Mouse (Mus musculus) adrenal gland, postnatal 4 days (tissue): ENCODE data around the gene Ppp1r27. TPM values are rescaled to one million over a fixed set of nuclear protein-coding genes. Genes with fewer than 3 reads are reported as not detected.
A peak's percentile ranks its signal among the peaks of the same experiment; 100 is the strongest.
"Not testable (repeated sequence)": the region's sequence is repeated elsewhere in the genome, so short reads cannot be mapped to it uniquely, and the experiment has no call there.

Source experiments
- DNase-seq, 2 experiments: peaks; one replicate each; pipeline ENCODE4 v3.0.0; 2021 to 2022; ENCODE audit warnings: low spot score in 2 of 2, mixed read lengths in 2 of 2
- total RNA-seq, 2 experiments: library from RNA; stranded (reverse); gene quantifications; 2 replicates each; pipeline ENCODE4 v1.2.3; 2021

Ppp1r27 gene
- total RNA-seq, 2 experiments from 2014 or later: 1.3 to 5.6 TPM

DNA sequence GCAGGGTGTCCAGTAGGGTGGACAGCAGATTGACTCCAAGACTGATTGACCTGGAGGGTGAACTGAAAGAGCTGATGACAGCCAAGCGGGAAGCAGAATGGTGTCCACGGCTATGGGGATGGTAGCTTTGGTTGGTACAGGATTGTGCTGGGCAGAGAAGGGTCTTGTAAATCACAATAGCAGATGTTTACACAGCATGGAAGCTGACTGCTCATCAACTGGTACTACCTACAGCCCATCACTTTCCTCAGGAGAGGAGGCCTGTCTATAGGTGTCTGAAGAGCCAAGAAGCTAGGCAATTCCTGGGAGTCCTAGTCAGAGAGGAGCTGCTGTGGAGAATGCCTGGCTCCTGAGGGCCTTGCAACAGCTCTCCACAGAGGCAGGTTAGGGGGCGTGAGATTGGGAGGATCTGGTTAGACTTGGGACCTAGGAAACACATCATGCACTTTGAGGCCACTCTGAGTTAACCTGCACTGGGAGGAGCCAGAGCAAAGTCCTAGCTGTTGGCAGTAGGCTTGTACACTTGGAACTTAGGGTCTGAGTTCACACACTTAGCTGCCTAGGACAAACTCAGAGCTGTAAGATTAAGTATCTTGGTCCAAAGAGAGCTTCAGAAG is 25.5 kb upstream of the Ppp1r27 start:
- no peak for DNase-seq

DNA sequence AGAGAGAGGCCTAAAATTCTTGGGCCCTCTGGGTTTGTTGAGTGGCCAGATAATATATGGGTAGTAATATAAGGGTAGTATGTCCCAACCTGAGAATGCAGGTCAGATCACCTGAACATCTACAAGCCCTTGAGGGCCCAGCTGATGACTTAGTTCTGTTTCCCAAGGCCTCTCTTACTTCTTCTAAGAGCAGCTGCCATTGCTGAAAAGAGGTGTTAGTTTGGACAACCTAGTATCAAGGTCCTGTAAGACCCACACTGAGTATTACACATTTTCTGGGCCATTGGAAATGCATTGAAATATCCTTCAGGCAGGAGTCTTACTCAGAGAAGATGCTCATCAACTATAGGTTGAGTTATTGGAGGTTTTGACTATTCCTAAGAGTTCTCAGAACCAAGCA is 25.0 kb upstream of the Ppp1r27 start:
- no peak for DNase-seq

DNA sequence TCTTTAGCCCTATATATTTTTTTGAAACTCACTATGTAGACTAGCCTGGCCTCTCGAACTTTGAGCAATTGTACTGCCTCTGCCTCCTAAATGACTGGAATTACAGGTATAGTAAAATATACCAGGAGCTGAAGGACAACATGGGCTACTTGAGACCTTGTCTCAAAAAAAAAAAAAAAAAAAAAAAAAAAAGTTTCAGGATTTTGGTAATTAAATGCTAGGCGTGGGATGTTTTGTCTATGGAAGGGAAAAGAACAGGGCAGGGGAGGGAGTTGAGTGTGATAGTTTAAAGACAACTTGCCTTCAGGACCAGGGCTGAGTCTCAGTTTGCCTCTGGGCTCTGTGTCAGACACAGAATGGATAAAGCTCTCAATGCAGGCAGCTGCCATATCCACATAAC is 24.1 kb upstream of the Ppp1r27 start:
- DNase-seq: no peak

DNA sequence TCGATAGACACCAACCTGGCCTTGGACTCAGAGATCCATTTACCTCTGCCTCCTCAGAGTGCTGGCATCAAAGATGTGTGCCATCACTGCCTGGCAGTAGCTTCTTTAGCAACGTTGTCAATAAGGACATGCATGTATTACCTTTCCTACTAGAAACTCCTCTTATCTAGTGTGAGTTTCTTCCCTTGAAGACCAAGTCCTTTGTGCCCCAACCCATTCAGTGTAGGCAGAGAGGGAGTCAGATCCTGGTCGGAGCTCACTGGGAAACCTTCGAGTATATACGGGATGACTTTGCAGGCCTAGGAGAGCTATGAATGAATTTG is 23.3 kb upstream of the Ppp1r27 start:
- no peak for DNase-seq

DNA sequence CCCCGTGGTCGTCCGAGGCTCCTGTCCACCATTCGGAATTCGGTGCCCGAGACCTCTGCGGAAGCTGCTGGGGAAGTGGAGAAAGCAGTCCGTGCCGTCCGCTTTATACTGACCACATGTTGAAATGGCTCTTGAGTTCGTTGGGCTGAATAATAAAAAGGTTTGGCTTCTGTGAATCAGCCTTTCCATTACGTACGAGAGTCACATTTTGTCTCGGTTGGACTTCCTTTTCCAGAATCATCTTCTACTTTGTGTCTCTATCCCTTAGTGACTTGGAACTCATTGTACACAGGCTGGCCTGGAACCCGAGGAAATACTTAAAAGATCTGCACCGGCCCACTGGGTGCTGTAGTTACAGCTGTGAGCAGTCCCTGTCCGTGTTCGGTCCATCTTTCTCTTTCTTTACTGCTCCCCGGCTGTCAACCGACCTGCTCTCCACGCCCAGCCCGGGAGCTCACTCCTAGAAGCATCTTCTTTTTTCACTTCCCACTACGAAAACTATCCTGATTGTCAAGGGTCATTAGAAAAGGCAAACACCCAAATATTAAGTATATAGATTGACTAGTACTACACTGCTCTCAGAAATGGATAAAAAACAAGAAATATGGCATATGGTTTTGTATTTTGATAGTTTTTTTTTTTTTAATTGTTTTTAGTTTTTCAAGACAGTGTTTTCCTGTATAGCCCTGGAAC is 22.8 kb upstream of the Ppp1r27 start:
- DNase-seq: no peak

DNA sequence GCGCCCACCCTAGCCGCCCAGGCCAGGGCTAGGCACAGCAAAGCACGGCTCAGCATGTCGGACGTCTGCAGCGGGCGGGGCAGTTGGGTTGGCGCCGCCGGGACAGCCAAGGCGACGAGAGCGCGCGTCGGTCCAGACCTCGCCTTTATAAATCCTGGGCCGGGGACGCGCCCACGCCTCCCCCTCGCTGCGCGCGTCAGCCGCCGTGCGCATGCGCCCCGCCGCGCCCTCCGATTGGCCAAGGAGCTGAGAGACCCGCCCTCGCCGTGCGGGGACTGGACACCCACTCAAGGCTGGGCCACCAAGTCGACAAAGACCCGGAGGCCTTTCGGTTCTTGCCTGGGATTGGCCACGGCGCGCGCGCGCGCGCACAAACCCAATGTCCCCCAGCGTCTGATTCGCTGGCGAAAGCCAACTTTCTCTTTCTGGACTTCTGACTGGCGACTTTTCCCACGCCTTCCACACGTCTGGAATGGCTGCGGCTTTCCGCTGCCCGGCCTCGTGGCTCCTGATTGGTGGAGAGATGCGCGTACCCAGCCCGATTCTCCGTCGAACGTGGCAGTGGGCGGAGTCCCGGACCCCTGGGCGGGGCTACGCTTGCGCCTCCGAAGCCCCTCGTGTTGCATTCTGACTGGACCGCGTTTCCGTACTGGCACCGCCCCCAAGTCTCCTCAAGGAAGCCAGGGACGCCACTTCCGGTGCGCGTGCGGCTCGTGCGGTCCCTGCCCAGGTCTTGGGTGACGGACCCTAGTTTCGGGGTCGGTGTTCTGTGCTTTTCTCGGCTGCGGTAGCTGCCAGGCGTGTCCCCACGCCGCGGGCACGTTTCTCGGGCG is 22.0 kb upstream of the Ppp1r27 start, which contains the start of gene P4hb:
Gene P4hb (minus strand): TSS at position 502 of the 833 bp plus-strand sequence.
- DNase-seq: peak; percentile 99 to 100

DNA sequence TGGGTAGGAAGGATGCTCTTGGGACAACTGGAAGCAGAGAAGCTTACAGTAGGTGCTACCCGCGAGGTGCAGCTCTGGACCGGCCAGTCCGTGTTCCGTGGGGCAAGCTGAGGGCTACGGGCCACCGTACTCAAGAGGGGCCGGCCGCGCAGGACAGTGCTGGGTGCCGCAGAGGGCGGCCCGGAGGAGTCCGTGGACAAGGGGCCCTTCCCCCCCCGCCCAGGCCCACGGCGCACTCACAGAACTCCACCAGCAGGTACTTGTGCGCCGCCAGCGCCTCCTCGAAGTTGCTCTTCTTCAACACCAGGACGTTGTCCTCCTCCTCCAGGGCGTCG is 21.5 kb upstream of the Ppp1r27 start:
- DNase-seq: no peak

DNA sequence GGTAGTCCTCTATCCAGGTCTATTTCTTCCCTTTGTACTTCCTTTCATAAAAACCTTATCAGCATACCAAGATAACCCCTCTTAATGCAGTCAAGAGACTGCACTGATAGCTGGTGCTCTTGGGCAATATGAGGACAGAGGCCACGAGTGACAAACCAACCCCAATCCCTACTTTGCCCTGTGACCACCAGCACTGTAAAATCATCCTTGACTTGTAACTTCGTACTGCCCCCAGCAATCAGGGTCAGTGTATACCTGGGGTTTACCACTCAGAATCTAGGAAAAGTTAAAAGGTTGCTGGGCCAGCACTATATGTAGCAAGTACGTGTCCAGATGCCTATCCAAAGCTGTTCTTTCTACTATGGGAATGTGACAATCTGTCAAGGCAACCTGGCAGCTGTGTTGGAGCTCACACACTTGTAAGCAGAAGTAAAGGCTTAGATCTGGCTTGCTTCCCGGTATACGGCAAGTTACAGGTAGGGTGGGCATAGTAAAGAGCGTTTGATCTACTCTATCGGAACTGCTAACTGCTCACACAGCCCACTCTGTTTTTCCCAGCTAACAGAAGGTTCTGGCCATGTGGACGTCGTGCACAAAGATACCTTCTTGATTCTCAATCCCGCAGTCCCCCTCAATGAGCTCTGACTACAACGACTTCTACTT is 21.0 kb upstream of the Ppp1r27 start:
- no peak for DNase-seq

DNA sequence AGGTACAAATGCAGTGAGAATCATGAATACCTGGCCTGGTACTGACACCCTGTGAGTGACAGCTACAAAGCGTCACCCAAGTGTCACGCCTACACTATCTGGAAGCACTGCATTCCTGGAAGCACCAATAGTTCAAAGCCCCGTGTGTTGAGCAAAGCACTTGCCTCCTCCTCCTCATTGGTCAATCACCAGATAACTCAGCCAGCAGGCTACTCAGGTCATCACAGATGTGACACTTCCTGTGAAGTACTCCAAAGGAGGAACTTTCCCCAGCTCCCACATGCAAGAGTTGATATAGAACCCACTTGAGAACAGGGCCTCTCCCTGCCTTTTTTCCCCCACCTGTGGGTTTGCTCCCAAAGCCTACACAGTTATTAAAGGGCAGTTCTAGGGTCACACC is 20.2 kb upstream of the Ppp1r27 start:
- no peak for DNase-seq

DNA sequence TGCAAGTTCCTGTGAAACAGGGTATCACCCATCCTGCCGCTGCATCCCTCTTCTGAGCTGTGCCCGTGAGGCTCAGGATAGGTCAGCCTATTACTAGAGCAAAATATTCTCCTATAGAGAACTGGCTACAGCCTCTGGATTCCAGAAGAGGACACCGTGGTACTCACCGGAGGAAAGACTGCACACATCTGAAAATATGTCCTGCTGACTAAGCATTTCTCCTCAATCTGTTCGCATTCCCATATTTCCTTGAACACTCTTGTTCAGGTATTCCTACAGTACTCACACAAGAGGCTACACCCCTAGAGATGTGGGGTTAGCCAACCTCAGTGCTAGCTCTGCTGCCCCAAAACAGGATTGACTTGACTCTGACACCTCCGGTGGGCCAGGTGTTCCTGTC is 17.4 kb upstream of the Ppp1r27 start:
- DNase-seq: no peak

DNA sequence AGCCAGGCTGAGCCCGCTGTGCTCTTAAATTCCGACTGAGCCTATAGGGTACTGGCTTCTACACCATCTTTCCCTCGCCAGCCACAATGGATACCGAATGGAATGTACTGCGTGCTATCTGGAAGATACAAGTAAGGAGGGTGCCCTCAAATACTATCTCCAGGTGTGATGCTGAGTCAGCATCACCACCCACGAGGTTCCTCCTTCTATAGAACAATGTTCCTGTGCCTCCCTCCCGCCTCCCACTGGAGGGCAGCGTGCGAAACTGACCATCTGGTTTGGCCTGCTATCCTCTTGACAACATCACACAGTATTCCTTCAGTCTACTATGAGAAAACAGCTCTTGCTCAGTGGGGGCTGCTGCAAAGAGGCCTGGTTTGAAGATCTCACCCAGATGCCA is 14.2 kb upstream of the Ppp1r27 start:
- no peak for DNase-seq

DNA sequence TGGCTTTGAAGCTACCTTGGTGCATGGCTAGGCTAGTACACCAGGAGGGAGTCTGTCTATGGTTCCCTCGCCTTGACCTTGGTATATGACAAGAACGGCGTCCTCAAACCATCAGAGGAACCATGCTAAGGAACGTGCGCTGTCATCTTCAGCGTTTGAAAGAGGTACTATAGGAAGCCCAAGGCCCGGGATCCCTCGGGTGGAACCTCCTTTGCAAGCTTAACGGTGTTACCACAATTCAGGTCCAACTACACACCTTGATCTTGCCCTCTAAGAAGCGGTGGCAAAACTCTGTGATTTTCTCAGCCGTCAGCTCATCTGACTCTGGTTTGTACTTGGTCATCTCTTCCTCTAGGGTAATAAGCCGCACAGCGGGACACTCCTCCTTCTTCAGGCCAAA is 12.0 kb upstream of the Ppp1r27 start:
- DNase-seq: no peak

DNA sequence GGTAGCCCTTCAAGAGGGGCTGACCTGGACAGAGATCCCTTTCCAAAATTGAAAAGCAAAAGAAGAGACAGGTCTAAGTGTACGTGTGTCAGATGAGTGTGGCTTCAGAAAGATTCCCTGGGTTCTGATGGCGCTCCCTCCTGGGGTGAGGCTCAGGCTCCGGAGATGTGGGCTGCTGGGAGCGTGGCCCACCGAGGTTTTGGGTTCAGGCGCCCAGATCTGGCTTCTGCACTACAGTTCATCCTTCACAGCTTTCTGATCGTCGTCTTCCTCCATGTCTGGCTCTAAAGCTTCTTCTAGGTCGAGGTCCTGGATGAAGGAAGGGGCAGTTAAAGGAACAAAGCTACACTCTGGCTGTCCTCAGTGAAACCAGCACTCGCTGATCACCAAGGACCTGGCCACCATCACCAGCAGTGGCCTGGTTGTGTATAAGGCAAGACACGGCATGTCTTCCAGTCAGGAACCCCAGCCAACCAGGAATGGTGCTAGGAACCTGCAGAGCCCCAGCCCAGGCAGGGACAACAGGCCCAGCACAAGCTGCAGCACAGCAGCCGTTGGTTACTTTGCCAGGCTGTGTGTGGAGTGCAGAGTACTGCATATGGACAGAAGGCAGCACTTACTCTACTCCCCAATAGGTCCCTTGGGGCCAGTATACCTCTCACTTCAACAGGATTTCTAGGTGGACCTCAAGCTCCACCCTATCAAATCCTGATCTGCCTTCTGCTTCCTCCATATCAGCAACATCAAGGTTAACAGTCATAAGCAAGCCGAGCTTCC is 10.2 kb upstream of the Ppp1r27 start:
- DNase-seq: no peak

DNA sequence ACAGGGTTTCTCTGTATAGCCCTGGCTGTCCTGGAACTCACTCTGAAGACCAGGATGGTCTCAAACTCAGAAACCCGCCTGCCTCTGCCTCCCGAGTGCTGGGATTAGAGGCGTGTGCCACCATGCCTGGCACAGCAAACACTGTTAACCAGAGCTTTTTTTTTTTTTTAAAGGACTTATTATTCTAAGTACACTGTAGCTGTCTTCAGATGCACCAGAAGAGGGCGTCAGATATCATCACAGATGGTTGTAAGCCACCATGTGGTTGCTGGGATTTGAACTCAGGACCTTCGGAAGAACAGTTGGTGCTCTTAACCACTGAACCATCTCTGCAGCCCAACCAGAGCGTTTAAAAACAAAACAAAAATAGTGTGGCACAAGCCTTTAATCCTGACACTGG is 7.9 kb upstream of the Ppp1r27 start:
- not testable (repeated sequence) for DNase-seq

DNA sequence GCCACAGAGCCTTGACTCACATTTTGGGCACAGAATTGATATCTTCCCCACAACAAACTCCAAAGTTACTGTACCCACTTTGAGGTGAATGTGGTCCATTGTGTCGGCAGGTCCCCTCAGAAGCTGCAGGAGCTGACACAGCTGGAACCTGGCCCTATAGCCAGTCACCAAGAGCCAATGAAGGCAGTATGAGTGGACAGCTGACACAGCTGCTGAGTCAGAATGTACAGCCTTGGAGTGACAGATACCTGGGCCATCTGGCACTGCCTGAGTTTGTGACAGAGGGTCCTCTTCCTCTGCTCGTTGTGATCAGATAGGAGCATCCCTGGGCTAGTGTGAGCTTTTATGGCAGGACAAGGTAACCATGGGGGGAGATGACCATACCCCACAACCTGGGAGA is 4.3 kb upstream of the Ppp1r27 start:
- DNase-seq: no peak

DNA sequence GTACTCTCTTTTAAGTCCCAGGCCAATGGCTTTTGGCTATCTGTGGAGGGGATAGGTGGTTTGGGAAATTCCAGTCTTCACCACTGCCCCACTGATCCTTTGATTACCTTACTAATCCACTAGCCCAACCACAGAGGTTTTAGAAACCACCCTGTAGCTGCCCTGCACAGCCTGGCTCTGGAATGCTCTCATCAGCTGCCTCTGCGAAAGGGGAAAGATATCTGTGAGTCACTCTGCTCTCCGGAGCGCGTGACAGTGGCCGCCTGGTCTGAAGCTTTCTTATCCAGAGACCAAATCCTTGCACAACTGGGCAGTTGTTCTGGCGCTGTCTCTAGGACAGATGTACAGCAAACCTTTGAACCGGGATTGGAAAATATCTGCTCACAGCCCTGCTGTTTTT is 3.9 kb upstream of the Ppp1r27 start:
- DNase-seq: no peak

DNA sequence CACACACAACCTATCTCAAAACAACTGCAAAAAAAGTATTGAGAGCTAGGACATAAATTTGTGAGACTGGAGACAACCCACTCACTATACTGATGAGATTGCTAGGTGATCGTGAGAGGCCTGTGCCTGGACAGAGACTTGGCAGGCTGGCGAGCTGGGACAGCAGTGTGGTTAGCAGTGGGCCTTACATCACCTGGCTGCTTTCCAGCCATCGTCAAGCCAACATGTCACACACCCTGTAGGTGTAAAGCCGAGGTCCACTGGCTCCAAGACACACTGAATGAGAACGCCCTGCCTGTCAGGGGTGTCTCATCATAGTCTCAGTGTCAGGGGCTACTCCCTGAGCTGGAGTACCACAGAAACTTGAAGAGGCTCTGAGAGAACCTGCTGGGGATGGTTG is 1.8 kb upstream of the Ppp1r27 start:
- no peak for DNase-seq

DNA sequence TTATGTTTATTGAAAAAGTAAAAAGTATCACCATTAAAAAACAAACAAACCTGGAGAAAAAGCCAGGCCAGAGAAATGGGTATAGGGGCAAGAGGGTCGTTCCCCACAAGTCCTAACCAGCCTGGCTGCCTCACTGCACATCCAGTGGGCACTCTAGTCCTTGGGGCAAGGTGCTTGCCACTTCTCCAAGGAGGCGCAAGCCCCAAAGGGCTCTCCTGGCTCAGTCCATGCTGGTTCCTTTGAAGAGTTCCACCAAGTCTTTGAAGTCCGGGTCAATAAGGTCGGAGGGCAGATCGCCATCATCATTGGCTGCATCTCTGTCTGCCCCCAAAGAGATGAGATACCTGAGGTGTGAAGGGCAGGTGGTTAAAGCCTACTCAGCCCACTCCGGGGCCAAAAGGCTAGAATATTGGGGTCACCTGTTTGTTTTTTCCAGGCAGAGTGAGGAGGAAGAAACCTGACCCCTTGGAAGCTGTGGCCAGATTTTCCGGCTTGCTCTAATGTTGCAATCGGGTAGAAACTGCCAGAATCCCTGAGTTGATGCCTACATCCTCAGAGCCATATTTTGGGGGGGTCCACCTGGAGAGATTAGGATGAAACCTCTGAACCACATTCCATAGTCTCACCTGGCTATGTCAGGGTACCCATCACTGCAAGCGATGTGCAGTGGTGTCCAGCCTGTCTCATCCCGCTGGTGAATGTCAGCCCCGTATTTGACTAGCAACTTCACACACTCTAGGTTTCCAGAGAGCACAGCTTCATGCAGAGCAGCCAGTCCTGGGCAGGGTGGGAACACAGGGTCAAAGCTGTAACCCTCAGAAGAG is 734 bp downstream of the Ppp1r27 start:
- DNase-seq: no peak

DNA sequence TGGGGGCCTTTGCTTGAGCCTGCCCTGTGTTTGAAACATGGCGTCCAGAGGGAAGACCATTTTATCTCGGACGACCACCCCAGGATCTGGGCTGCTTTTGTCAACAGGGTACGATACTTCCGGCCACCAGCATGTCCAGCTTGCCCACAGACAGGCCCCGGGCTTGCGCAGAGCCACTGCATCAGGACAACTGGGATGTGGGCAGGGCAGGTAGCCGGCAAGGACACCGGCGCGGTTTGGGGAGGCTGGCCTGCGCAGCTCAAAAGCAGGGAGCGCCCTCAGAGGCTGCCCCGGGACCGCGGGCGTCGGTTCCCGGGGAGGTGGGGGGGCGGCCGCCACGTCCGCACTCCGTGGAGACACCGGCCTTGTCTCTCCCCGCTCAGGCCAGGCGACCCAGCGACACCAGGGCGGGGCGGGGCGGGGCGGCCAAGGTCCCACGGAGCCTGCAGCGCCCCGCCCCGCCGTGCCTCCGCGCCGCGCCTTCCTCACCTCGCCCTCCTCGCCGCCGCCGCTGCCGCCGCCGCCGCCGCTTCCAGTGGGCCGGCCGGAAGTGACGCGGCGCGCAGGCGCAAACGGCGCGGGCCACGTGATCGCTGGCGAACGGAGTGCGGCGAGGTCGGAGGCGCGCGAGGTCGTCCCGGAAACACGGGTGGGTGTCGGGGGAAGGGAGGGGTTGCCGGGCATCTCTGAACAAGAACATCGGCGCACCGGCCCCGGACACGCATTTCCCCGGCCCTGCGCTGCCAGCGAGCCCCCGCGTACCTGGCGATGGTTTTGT is 1.6 kb downstream of the Ppp1r27 start, which contains the start of gene Mcrip1:
Gene Mcrip1 (minus strand): TSS at position 560 of the 778 bp plus-strand sequence.
- peak; percentile 84 to 91 for DNase-seq
